Mouse (Mus musculus) MEL (cell line): ENCODE results near the gene Proca1. TPM values are rescaled to one million over a fixed set of nuclear protein-coding genes. Genes with fewer than 3 reads are reported as not detected.

Experiments
- DNase-seq: peaks from one replicate; pipeline ENCODE4 v3.0.0; 2011; ENCODE audit warnings: low read depth, low spot score
- H3K27ac ChIP-seq: 2 replicates; pipeline ENCODE4 v1.5.1; 2012; ENCODE audit warnings: low read depth, mild to moderate bottlenecking, control low read depth, low read length, moderate library complexity; ENCODE audit not compliant: control insufficient read depth
- H3K27me3 ChIP-seq, 2 experiments: fragments of 150-350 bp in 1 of 2; sonication (generic) in 1 of 2; 2 replicates each; pipeline ENCODE4 v1.6.1; 2012; ENCODE audit warnings: low read length in 2 of 2, mild to moderate bottlenecking in 2 of 2, improper control_type of control experiment in 1 of 2, moderate library complexity in 1 of 2; ENCODE audit not compliant: insufficient read depth in 2 of 2, control insufficient read depth in 1 of 2
- H3K36me3 ChIP-seq, 2 experiments: 2 replicates each; pipeline ENCODE4 v1.6.1; 2012 to 2014; ENCODE audit warnings: low read length in 2 of 2, improper control_type of control experiment in 1 of 2, inconsistent platforms in 1 of 2, mild to moderate bottlenecking in 1 of 2; ENCODE audit not compliant: insufficient read depth in 2 of 2, control insufficient read depth in 1 of 2
- H3K4me1 ChIP-seq, 2 experiments: fragments of 150-350 bp in 1 of 2; sonication (generic) in 1 of 2; 2 replicates each; pipeline ENCODE4 v1.6.1; 2012; ENCODE audit warnings: low read length in 2 of 2, improper control_type of control experiment in 1 of 2, mild to moderate bottlenecking in 1 of 2; ENCODE audit not compliant: insufficient read depth in 2 of 2, control insufficient read depth in 1 of 2
- H3K4me3 ChIP-seq, 2 experiments: fragments of 150-350 bp in 1 of 2; sonication (generic) in 1 of 2; 2 replicates each; pipeline ENCODE4 v1.5.1; 2012; ENCODE audit warnings: low read depth in 2 of 2, low read length in 2 of 2, mild to moderate bottlenecking in 2 of 2, moderate library complexity in 2 of 2, control low read depth in 1 of 2, improper control_type of control experiment in 1 of 2; ENCODE audit not compliant: control insufficient read depth in 1 of 2, insufficient read depth in 1 of 2
- H3K79me2 ChIP-seq: 2 replicates; pipeline ENCODE4 v1.6.1; 2012; ENCODE audit warnings: mild to moderate bottlenecking, low read length, moderate library complexity; ENCODE audit not compliant: control insufficient read depth, poor library complexity, insufficient read depth
- H3K9ac ChIP-seq: 2 replicates; pipeline ENCODE4 v1.6.1; 2012; ENCODE audit warnings: low read depth, mild to moderate bottlenecking, control low read depth, low read length, moderate library complexity; ENCODE audit not compliant: control insufficient read depth, poor library complexity, severe bottlenecking
- H3K9me3 ChIP-seq: fragments of 150-350 bp; sonication (generic); replicated peaks from 2 replicates; pipeline ENCODE4 v1.6.1; 2012; ENCODE audit warnings: mild to moderate bottlenecking, low read length, improper control_type of control experiment, moderate library complexity; ENCODE audit not compliant: insufficient read depth
- BHLHE40 ChIP-seq: IDR thresholded peaks from 2 replicates; pipeline ENCODE4 v1.6.1; 2012; ENCODE audit warnings: low read depth, mild to moderate bottlenecking, inconsistent platforms, low read length, improper control_type of control experiment, borderline replicate concordance
- CHD1 ChIP-seq: IDR thresholded peaks from 2 replicates; pipeline ENCODE4 v1.6.1; 2012; ENCODE audit warnings: low read depth, mild to moderate bottlenecking, inconsistent platforms, low read length, improper control_type of control experiment
- CHD2 ChIP-seq: IDR thresholded peaks from 2 replicates; pipeline ENCODE4 v1.6.1; 2011; ENCODE audit warnings: low read length, improper control_type of control experiment
- CTCF ChIP-seq, 3 experiments: IDR thresholded peaks in 2 of 3; conservative IDR thresholded peaks in 1 of 3; 2 replicates each; pipeline ENCODE4 v1.5.1; 2011 to 2012; ENCODE audit warnings: low read length in 3 of 3, low read depth in 2 of 3, mild to moderate bottlenecking in 2 of 3, improper control_type of control experiment in 1 of 3, inconsistent platforms in 1 of 3, mixed read lengths in 1 of 3, moderate library complexity in 1 of 3; ENCODE audit not compliant: control insufficient read depth in 1 of 3, insufficient read depth in 1 of 3, poor library complexity in 1 of 3, severe bottlenecking in 1 of 3
- E2F4 ChIP-seq: IDR thresholded peaks from 2 replicates; pipeline ENCODE4 v1.6.1; 2011; ENCODE audit warnings: low read depth, low read length, improper control_type of control experiment, borderline replicate concordance
- ELF1 ChIP-seq: IDR thresholded peaks from 2 replicates; pipeline ENCODE4 v1.6.1; 2014; ENCODE audit warnings: low read depth, mild to moderate bottlenecking, inconsistent platforms, low read length, improper control_type of control experiment, moderate library complexity
- ETS1 ChIP-seq: IDR thresholded peaks from 2 replicates; pipeline ENCODE4 v1.6.1; 2012; ENCODE audit warnings: low read depth, mild to moderate bottlenecking, inconsistent platforms, low read length, improper control_type of control experiment, moderate library complexity
- GABPA ChIP-seq: IDR thresholded peaks from 2 replicates; pipeline ENCODE4 v1.6.1; 2012; ENCODE audit warnings: low read depth, mild to moderate bottlenecking, inconsistent platforms, low read length, improper control_type of control experiment, moderate library complexity
- GATA1 ChIP-seq: IDR thresholded peaks from 2 replicates; pipeline ENCODE4 v1.6.1; 2011; ENCODE audit warnings: low read depth, low read length, improper control_type of control experiment
- JUND ChIP-seq: IDR thresholded peaks from 2 replicates; pipeline ENCODE4 v1.6.1; 2011; ENCODE audit warnings: low read depth, mild to moderate bottlenecking, improper control_type of control experiment, low read length
- KAT2A ChIP-seq: conservative IDR thresholded peaks from 2 replicates; pipeline ENCODE4 v1.6.1; 2012; ENCODE audit warnings: low read depth, low read length, improper control_type of control experiment, inconsistent platforms
- MAFK ChIP-seq: IDR thresholded peaks from 2 replicates; pipeline ENCODE4 v1.6.1; 2011; ENCODE audit warnings: low read depth, mild to moderate bottlenecking, low read length, improper control_type of control experiment, borderline replicate concordance
- MAX ChIP-seq: IDR thresholded peaks from 2 replicates; pipeline ENCODE4 v1.6.1; 2011; ENCODE audit warnings: low read length, improper control_type of control experiment
- MAZ ChIP-seq: IDR thresholded peaks from 2 replicates; pipeline ENCODE4 v1.6.1; 2012; ENCODE audit warnings: low read depth, mild to moderate bottlenecking, inconsistent platforms, low read length, improper control_type of control experiment
- MEF2A ChIP-seq: IDR thresholded peaks from 2 replicates; pipeline ENCODE4 v1.6.1; 2014; ENCODE audit warnings: low read depth, mild to moderate bottlenecking, inconsistent platforms, low read length, improper control_type of control experiment; ENCODE audit not compliant: poor library complexity, insufficient replicate concordance, severe bottlenecking; ENCODE audit errors: extremely low read depth
- MXI1 ChIP-seq: IDR thresholded peaks from 2 replicates; pipeline ENCODE4 v1.6.1; 2011; ENCODE audit warnings: mild to moderate bottlenecking, low read depth, low read length, improper control_type of control experiment
- MYB ChIP-seq: IDR thresholded peaks from 2 replicates; pipeline ENCODE4 v1.6.1; 2011; ENCODE audit warnings: mild to moderate bottlenecking, low read depth, low read length, improper control_type of control experiment
- MYC ChIP-seq: IDR thresholded peaks from 2 replicates; pipeline ENCODE4 v1.6.1; 2011; ENCODE audit warnings: low read depth, mild to moderate bottlenecking, low read length, improper control_type of control experiment, moderate library complexity
- NELFE ChIP-seq: IDR thresholded peaks from 2 replicates; pipeline ENCODE4 v1.6.1; 2011; ENCODE audit warnings: low read depth, low read length, improper control_type of control experiment
- NRF1 ChIP-seq: IDR thresholded peaks from 2 replicates; pipeline ENCODE4 v1.6.1; 2014; ENCODE audit warnings: low read depth, mild to moderate bottlenecking, inconsistent platforms, low read length, improper control_type of control experiment, moderate library complexity; ENCODE audit not compliant: poor library complexity, insufficient read depth, severe bottlenecking
- POLR2A ChIP-seq, 2 experiments: IDR thresholded peaks; 2 replicates each; pipeline ENCODE4 v1.6.1; 2011 to 2012; ENCODE audit warnings: low read length in 2 of 2, mild to moderate bottlenecking in 2 of 2, control low read depth in 1 of 2, improper control_type of control experiment in 1 of 2, low read depth in 1 of 2, moderate library complexity in 1 of 2; ENCODE audit not compliant: control insufficient read depth in 1 of 2, insufficient read depth in 1 of 2, poor library complexity in 1 of 2
- POLR2AphosphoS2 ChIP-seq: IDR thresholded peaks from 2 replicates; pipeline ENCODE4 v1.6.1; 2011; ENCODE audit warnings: low read length, improper control_type of control experiment
- POLR2AphosphoS5 ChIP-seq: IDR thresholded peaks from 2 replicates; pipeline ENCODE4 v1.6.1; 2012; ENCODE audit warnings: low read depth, borderline replicate concordance, mild to moderate bottlenecking, inconsistent platforms, low read length, moderate library complexity, mixed read lengths
- RCOR1 ChIP-seq: IDR thresholded peaks from 2 replicates; pipeline ENCODE4 v1.6.1; 2012; ENCODE audit warnings: low read depth, mild to moderate bottlenecking, inconsistent platforms, low read length, improper control_type of control experiment
- TAL1 ChIP-seq: IDR thresholded peaks from 2 replicates; pipeline ENCODE4 v1.6.1; 2012; ENCODE audit warnings: mild to moderate bottlenecking, inconsistent platforms, low read length, moderate library complexity, mixed read lengths
- TBP ChIP-seq: IDR thresholded peaks from 2 replicates; pipeline ENCODE4 v1.8.0; 2011; ENCODE audit warnings: low read depth, low read length, improper control_type of control experiment
- TCF12 ChIP-seq: IDR thresholded peaks from 2 replicates; pipeline ENCODE4 v1.6.1; 2014; ENCODE audit warnings: low read depth, mild to moderate bottlenecking, inconsistent platforms, low read length, improper control_type of control experiment, moderate library complexity
- UBTF ChIP-seq: IDR thresholded peaks from 2 replicates; pipeline ENCODE4 v1.6.1; 2012; ENCODE audit warnings: low read depth, mild to moderate bottlenecking, inconsistent platforms, low read length, improper control_type of control experiment, moderate library complexity, borderline replicate concordance; ENCODE audit not compliant: insufficient read depth
- USF1 ChIP-seq: IDR thresholded peaks from 2 replicates; pipeline ENCODE4 v1.6.1; 2014; ENCODE audit warnings: low read depth, mild to moderate bottlenecking, inconsistent platforms, low read length, improper control_type of control experiment, moderate library complexity
- USF2 ChIP-seq, 2 experiments: IDR thresholded peaks; 2 replicates each; pipeline ENCODE4 v1.6.1; 2011 to 2012; ENCODE audit warnings: improper control_type of control experiment in 2 of 2, low read length in 2 of 2, borderline replicate concordance in 1 of 2, inconsistent platforms in 1 of 2, low read depth in 1 of 2, mild to moderate bottlenecking in 1 of 2; ENCODE audit not compliant: insufficient read depth in 1 of 2
- ZC3H11A ChIP-seq: IDR thresholded peaks from 2 replicates; pipeline ENCODE4 v1.6.1; 2012; ENCODE audit warnings: low read depth, mild to moderate bottlenecking, inconsistent platforms, low read length, improper control_type of control experiment
- ZKSCAN1 ChIP-seq: IDR thresholded peaks from 2 replicates; pipeline ENCODE4 v1.6.1; 2012; ENCODE audit warnings: low read depth, mild to moderate bottlenecking, inconsistent platforms, low read length, improper control_type of control experiment, moderate library complexity
- ZMIZ1 ChIP-seq: IDR thresholded peaks from 2 replicates; pipeline ENCODE4 v1.6.1; 2012; ENCODE audit warnings: low read depth, mild to moderate bottlenecking, inconsistent platforms, low read length, improper control_type of control experiment, moderate library complexity
- ZNF384 ChIP-seq: IDR thresholded peaks from 2 replicates; pipeline ENCODE4 v1.6.1; 2012; ENCODE audit warnings: low read depth, mild to moderate bottlenecking, inconsistent platforms, low read length, improper control_type of control experiment
- polyA plus RNA-seq, 2 experiments: library from polyadenylated mRNA; stranded (reverse) in 1 of 2; unstranded in 1 of 2; fragments of >175 nt in 1 of 2; fragments of >200 nt in 1 of 2; gene quantifications; 2 replicates each; pipeline versions ENCODE4 v1.2.1 to v1.2.4; 2012; ENCODE audit warnings: low replicate concordance in 2 of 2, low read depth in 1 of 2; ENCODE audit not compliant: insufficient read length in 2 of 2, insufficient read depth in 1 of 2, missing spikeins in 1 of 2
- total RNA-seq: library from RNA; depleted of rRNA; stranded (reverse); fragments of 300-350 nt; gene quantifications from 2 replicates; pipeline ENCODE4 v1.2.3, GENCODE M21; 2012

The Proca1 gene
- total and polyA plus RNA-seq, 3 experiments = 0.15 to 0.54 TPM; not detected in 1

- Histone ChIP-seq H3K4me1 (peaks cover 20 to 37% of the 10 kb centered on the region in 2 experiments), H3K27ac (peak overlapping the region; percentile 72), H3K9me3 (no peaks in the 10 kb centered on the region), H3K79me2 (peaks cover 13% of the 10 kb centered on the region), H3K9ac (peak overlapping the region; percentile 58), H3K36me3 (peaks cover 0 to 21% of the 10 kb centered on the region in 2 experiments; a peak in 2 of 4 replicates), H3K27me3 (no peaks in the 10 kb centered on the region), H3K4me3 (peak overlapping the region; percentile 48 to 70)
- peak; percentile 83 for DNase-seq
- TF ChIP-seq MAFK (peak; percentile 76; the same call in 1 of the 2 replicates), RCOR1 (peak; percentile 79), TBP (no peak), ZMIZ1 (no peak), MAZ (0 out of 2 replicates have a peak, but pooled peaks have one; percentile 5), CTCF (IDR thresholded peaks at IDR 0.05 in 2 of 3, conservative IDR thresholded peaks at IDR 0.05 in 1 of 3; ENCODE audit: control insufficient read depth in 1 of 3, insufficient read depth in 1 of 3, low read depth in 2 of 3, low read length in 3 of 3, poor library complexity in 1 of 3, severe bottlenecking in 1 of 3) (no peak), POLR2A (IDR thresholded peaks at IDR 0.05; ENCODE audit: control insufficient read depth in 1 of 2, insufficient read depth in 1 of 2, low read depth in 1 of 2, low read length in 2 of 2, poor library complexity in 1 of 2) (peak in 1 of 2 experiments; percentile 51; a peak in 2 of 4 replicates), CHD2 (peak; percentile 35; the same call in 1 of the 2 replicates), TCF12 (peak; percentile 94), GATA1 (peak; percentile 98), KAT2A (peak; percentile 45; the same call in 1 of the 2 replicates), JUND (no peak), MYB (0 out of 2 replicates have a peak, but pooled peaks have one; percentile 17), ELF1 (peak; percentile 86), MEF2A (no peak), USF1 (no peak), E2F4 (no peak), GABPA (no peak), UBTF (no peak), ZNF384 (peak; percentile 73), NRF1 (peak; percentile 37; the same call in 1 of the 2 replicates), CHD1 (peak; percentile 61; the same call in 1 of the 2 replicates), TAL1 (peak; percentile 70), POLR2AphosphoS5 (no peak), BHLHE40 (peak; percentile 68; the same call in 1 of the 2 replicates), ETS1 (peak; percentile 91), ZC3H11A (no peak; the same call in 1 of the 2 replicates), USF2 (IDR thresholded peaks at IDR 0.05; ENCODE audit: borderline replicate concordance in 1 of 2, insufficient read depth in 1 of 2, low read depth in 1 of 2, low read length in 2 of 2) (no peak), NELFE (peak; percentile 5), MYC (peak; percentile 68; the same call in 1 of the 2 replicates), POLR2AphosphoS2 (no peak), MXI1 (peak; percentile 71), ZKSCAN1 (no peak), MAX (peak; percentile 78)
Measured at GRCm38 (mm10) chr11:78168541-78169468, 24.4 kb upstream of the Proca1 start.
